Mouse (Mus musculus) olfactory bulb, adult 2 months (tissue): ENCODE measurements around the gene Amdhd2.

Experiments
- CTCF ChIP-seq: fragments of 200-500 bp; IDR thresholded peaks from 2 replicates; pipeline ENCODE4 v1.5.1; 2012; ENCODE audit warnings: low read depth, mild to moderate bottlenecking, low read length, moderate library complexity; ENCODE audit not compliant: insufficient read depth
- POLR2A ChIP-seq: fragments of 200-500 bp; IDR thresholded peaks from 2 replicates; pipeline ENCODE4 v1.6.1; 2012; ENCODE audit warnings: mild to moderate bottlenecking, low read depth, low read length, moderate library complexity; ENCODE audit not compliant: insufficient read depth

DNA sequence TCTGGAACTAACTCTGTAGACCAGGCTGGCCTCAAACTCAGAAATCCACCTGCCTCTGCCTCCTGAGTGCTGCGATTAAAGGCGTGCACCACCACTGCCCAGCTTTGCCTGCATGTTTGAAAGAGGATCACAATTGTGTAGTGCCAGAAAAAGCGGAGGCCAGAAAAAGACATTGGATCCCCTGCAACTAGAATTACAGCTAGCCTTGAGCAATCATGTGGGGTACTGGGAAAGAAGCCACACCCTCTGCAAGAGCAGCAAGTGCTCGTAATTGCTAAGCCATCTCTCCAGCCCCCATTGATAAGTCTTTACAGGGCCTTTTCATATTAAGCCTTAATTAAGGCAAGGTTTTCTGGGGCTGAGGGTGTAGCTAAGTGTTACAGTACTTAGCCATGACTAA is 27.9 kb upstream of the Amdhd2 start:
- TF ChIP-seq POLR2A: no peak
- no peak for TF ChIP-seq CTCF
